Mouse (Mus musculus) Muller cell, postnatal 12 days (primary cell): Measurements from ENCODE around the gene Ccnq.
"Not testable (repeated sequence)": the region's sequence is repeated elsewhere in the genome, so short reads cannot be mapped to it uniquely, and the experiment has no call there.

Experiments
- DNase-seq: peaks from one replicate; pipeline ENCODE4 v3.0.0-alpha.2; 2015; ENCODE audit errors: inconsistent ontology term

Gene Ccnq

DNA sequence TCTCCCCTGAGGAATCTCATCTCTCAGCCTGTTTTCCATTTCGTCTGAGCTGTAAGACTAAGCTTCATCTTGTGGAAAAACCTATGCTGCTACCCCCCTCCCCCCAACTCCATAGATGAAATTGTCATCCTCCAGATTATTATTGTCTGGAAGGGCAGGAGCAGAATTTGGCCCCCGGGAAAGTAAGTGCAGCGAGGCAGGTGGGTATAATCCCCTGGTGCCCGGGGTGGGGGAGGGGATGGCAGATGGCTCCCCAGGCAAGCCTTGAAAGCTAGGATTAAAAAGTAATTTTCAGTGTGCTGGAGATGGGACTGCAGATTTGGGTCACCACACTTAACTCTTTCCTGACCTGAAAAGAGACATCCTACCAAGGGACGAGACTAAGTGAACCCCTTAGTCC is 10.7 kb upstream of the Ccnq start:
- no peak for DNase-seq

- peak; percentile 46 for DNase-seq
Observed at GRCm38 (mm10) chr11:78761086-78761485, 9.6 kb upstream of the Ccnq start.

- no peak for DNase-seq
Observed at GRCm38 (mm10) chr11:78755299-78755698, 3.8 kb upstream of the Ccnq start.

DNA sequence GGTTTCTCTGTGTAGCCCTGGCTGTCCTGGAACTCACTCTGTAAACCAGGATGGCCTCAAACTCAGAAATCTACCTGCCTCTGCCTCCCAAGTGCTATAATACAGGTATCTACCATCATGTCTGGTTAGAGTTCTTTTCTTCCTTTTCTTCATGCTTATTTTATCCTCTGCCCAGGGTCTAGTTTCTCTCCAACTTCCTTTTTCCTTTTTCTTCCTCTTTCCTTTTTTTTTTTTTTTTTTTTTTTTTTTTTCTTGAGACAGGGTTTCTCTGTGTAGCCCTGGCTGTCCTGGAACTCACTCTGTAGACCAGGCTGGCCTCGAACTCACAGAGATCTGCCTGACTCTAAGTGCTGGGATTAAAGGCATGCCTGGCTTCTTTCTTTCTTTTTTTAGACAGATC is 2.6 kb upstream of the Ccnq start:
- DNase-seq, result not testable (repeated sequence)

DNA sequence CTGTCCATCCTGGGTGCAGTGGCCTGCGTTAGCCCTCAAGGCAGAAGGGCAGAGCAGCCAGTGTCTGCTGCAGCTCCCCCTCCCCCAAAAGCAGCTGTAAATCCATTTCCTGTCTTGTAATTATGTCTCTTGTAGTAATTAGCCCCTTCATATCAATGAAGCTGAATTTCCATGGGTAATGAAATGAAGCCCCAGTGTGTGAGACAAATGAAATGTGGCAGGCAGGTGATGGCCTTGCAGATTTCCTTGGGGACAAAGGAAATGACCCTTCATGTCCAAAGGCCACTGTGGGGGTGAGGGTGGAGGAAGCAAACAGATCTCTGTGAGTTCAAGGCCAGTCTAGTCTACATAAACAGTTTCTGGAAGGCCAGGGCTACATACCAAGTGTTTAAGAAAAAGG is 1.7 kb upstream of the Ccnq start:
- no peak for DNase-seq

- DNase-seq, result no peak
Observed at GRCm38 (mm10) chr11:78751843-78752203, 294 bp upstream of the Ccnq start.

DNA sequence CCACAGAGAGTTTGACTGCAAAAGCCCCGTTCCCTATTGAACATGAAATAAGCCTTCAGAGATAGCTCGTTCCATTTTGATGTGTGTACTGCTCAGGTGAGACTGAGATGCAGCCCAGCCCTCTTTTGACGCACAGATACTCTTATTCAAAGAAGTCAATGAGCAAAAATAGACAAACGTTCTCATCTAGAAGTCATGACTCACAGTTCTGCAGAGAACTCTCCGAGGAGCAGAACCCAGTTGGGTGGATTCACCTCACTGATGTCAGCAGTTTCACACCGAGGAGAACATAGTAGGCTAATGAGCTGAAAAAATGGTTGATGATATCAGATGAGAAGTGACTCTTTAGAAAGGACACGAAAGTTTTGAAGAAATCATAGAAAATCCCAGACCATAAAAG is 5.3 kb downstream of the Ccnq start:
- no peak for DNase-seq

GRCm38 (mm10) chr11:78745475-78745874 is 6.1 kb downstream of the Ccnq start:
- peak; percentile 73 for DNase-seq

DNA sequence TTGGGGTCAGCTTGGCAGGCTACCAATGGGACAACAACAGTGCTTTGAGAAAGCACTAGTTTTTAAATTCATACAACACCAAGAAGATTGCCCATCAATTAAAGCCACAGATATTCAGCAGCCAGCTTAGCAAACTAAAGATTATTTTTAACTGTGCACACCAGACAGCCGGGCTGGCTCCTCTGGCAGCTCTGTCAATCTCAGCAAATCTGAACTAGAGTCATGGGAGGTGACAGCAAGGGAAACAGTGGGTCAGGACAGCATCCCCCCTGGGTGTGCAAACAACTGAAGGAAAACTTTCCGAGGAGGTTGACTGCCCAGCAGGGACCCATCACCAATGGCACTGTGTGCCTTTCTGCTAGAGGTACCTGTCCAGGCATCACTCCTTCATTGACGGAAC is 9.1 kb downstream of the Ccnq start:
- no peak for DNase-seq

GRCm38 (mm10) chr11:78741958-78742357 is 9.6 kb downstream of the Ccnq start:
- no peak for DNase-seq

DNA sequence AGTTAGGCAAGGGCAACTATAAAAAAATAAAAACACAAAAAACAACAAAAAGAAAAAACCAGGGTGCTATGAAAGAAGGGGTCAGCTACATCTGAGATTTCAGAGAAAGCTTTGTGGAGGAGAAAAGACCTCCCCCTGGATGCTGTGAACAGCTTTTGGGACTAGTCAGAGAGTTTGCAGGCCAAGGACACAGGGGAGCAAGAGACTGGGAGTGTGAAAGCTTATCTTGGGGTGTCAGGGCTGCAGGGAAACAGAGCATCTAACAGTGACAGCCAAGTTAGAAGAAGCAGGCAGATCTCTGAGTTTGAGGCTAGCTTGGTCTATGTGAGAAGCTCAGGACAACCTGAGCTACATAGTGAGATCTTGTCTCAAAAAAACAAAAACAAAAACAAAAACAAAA is 12.2 kb downstream of the Ccnq start:
- DNase-seq, result no peak

GRCm38 (mm10) chr11:78736877-78737408 is 14.6 kb downstream of the Ccnq start:
- no peak for DNase-seq

DNA sequence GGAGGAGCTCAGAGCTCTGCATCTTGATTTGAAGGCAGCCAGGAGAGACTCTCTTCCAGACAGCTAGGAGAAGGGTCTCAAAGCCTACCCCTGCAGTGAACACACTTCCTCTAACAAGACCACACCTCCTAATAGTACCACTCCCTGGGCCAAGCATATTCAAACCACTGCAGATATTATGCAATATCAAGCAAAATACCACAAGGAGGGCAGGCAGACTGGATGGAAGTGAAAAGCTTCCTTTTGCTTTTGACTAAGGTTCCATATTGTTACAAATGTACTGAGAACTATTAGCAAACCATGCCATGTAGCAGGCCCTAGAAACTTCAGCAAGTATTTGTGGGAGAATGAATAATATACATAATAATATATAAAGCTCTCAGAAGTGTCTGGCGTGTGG is 16.4 kb downstream of the Ccnq start:
- DNase-seq, result no peak

- DNase-seq, result no peak
Observed at GRCm38 (mm10) chr11:78732619-78733018, 18.9 kb downstream of the Ccnq start.

- DNase-seq, result no peak
Observed at GRCm38 (mm10) chr11:78730902-78731301, 20.6 kb downstream of the Ccnq start.

DNA sequence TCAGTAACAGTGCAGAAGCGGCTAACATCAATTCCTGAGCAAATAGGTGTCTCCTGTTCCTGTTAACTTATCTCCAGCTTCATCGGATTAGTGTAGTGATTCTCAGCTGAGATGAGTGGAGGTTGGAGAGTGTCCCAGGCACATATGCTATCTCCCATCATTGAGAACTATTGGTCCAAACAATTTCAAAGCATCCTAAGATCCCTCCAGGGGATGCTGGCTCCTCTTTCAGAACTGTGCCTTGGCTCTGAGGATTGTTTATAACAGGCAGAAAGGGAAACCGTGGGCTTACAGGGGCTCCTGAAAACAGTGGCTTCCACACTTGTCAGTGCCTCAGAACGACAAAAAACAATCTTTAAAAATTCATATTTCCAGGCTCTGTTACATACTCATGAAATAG is 23.5 kb downstream of the Ccnq start:
- no peak for DNase-seq

DNA sequence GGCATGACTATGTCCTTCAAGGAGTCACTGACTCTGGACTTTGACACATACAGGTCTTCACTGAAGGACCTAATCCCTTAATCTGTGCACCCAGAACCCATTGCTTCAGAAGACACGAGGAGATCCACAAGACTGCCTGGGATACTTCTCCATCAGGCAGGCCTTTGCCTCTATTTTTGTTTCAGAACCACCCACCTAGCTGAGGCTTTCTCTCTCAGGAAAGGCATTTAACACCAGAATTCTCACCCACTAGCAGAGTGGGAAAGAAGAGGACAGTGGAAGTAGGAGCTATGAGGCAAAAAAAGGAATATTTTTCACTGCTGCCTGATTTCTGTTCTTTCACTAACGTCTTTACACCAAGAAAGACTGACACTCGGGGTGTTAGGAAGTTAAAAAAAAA is 25.2 kb downstream of the Ccnq start:
- no peak for DNase-seq

DNA sequence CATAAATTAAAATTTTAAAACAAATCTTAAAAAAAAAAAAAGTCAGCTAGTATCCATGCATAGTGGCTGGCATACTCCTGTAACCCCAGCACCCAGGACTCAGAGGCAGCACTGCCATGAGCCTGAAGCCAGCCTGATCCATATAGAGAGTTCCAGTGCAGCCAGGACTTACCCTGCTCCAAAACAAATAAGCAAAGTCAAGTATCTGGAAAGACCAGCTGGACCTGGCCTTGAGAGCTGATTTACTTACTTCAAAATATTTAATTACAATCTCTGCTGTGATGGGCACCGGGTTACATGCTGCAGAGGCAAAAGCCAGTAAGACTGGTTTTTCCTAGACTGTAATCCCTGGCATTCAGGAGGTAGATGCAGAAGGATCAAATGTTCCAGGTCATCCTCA is 26.7 kb downstream of the Ccnq start:
- DNase-seq, result no peak

- no peak for DNase-seq
Observed at GRCm38 (mm10) chr11:78721419-78721818, 30.1 kb downstream of the Ccnq start.

GRCm38 (mm10) chr11:78717655-78718054 is 33.9 kb downstream of the Ccnq start:
- DNase-seq, result no peak

GRCm38 (mm10) chr11:78708642-78709041 is 42.9 kb downstream of the Ccnq start:
- DNase-seq, result no peak

- DNase-seq, result peak; percentile 36
Observed at GRCm38 (mm10) chr11:78706026-78706425, 45.5 kb downstream of the Ccnq start.

- DNase-seq, result no peak
Observed at GRCm38 (mm10) chr11:78703085-78703484, 48.4 kb downstream of the Ccnq start.

DNA sequence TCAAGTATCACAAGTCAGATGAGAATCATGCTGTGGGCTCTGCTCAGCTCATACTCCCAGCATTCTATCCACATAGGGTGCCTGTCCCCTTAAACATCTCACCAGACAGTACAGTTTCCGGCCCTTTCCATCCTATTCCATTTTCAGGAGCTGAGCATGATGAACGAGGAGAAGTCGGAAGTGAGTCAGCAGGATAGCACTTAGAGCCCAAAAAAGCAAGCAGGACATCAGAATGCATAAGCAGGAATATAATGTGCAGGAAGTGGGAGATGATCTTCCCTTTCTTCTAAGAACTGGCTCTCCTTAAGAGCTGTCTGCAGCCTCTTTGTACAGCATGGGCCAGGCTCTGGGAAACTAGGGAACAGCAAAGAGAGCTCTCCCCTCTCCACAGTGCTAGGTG is 49.2 kb downstream of the Ccnq start:
- no peak for DNase-seq
